Mouse (Mus musculus) liver, postnatal 0 days (tissue): ENCODE measurements at regions not wholly inside any gene's neighbourhood (a gene's known extent, or its start where the extent isn't known, plus 50 kb on each side); places are given as distances from the start of the nearest gene placed in this dataset.

Source experiments
- CTCF ChIP-seq: sonication (generic); IDR thresholded peaks from 2 replicates; pipeline ENCODE4 v1.5.1; 2016; ENCODE audit warnings: antibody characterized with exemption, low read depth
- EP300 ChIP-seq: IDR thresholded peaks from 2 replicates; pipeline ENCODE4 v1.6.1; 2016; ENCODE audit warnings: antibody characterized with exemption, low read depth, mild to moderate bottlenecking

- TF ChIP-seq CTCF = no peak
- TF ChIP-seq EP300 = no peak
Measured at GRCm38 (mm10) chr5:101376657-101377056, 288.1 kb downstream of the Nkx6-1 start.
